Mouse (Mus musculus) thymus, adult 2 months (tissue): ENCODE data around the gene Apobec3. TPM values are rescaled to one million over a fixed set of nuclear protein-coding genes. Genes with fewer than 3 reads are reported as not detected.
"Not testable (repeated sequence)": the region's sequence is repeated elsewhere in the genome, so short reads cannot be mapped to it uniquely, and the experiment has no call there.

ENCODE experiments used
- DNase-seq: peaks from one replicate; pipeline ENCODE4 v3.0.0; 2021
- H3K27ac ChIP-seq: fragments of 200-500 bp; 2 replicates; pipeline ENCODE4 v1.5.1; 2012; ENCODE audit warnings: low read length, control low read depth; ENCODE audit not compliant: control insufficient read depth, insufficient read depth
- H3K27me3 ChIP-seq: fragments of 200-500 bp; 2 replicates; pipeline ENCODE4 v1.6.1; 2012; ENCODE audit warnings: mild to moderate bottlenecking, low read length, moderate library complexity, mixed read lengths; ENCODE audit not compliant: control insufficient read depth, insufficient read depth
- H3K36me3 ChIP-seq: fragments of 200-500 bp; 2 replicates; pipeline ENCODE4 v1.6.1; 2012; ENCODE audit warnings: mild to moderate bottlenecking, low read length, moderate library complexity; ENCODE audit not compliant: control insufficient read depth, insufficient read depth
- H3K4me1 ChIP-seq: fragments of 200-500 bp; replicated peaks from 2 replicates; pipeline ENCODE4 v1.6.1; 2012; ENCODE audit warnings: low read length; ENCODE audit not compliant: control insufficient read depth, insufficient read depth
- H3K4me3 ChIP-seq: fragments of 200-500 bp; 2 replicates; pipeline ENCODE4 v1.5.1; 2012; ENCODE audit warnings: mild to moderate bottlenecking, low read length, control low read depth, moderate library complexity; ENCODE audit not compliant: control insufficient read depth, insufficient read depth
- CTCF ChIP-seq: fragments of 200-500 bp; IDR thresholded peaks from 2 replicates; pipeline ENCODE4 v1.5.1; 2012; ENCODE audit warnings: mild to moderate bottlenecking, control low read depth, low read length, moderate library complexity, borderline replicate concordance; ENCODE audit not compliant: control insufficient read depth, poor library complexity, insufficient read depth; ENCODE audit errors: extremely low read depth
- POLR2A ChIP-seq: fragments of 200-500 bp; IDR thresholded peaks from 2 replicates; pipeline ENCODE4 v1.6.1; 2012; ENCODE audit warnings: mild to moderate bottlenecking, low read length, control low read depth, moderate library complexity; ENCODE audit not compliant: control insufficient read depth, poor library complexity, insufficient read depth; ENCODE audit errors: extremely low read depth
- WGBS: fragments of 180-500 bp; shearing (Covaris S2); methylation state at CpG from one replicate; pipeline ENCODE4 v1.1.7; 2018; 5-methylcytosine and 5-hydroxymethylcytosine counted together
- polyA plus RNA-seq: library from polyadenylated mRNA; depleted of rRNA; stranded (reverse); fragments of >200 nt; gene quantifications from 2 replicates; pipeline ENCODE4 v1.2.3, GENCODE M21; 2012

Apobec3 gene
- polyA plus RNA-seq, 1 experiment = 92.3 TPM

GRCm38 (mm10) chr15:79901399-79901798 is 9.9 kb downstream of the Apobec3 start:
- 83% methylated on average over 2 of the region's 2 CpGs for WGBS
- H3K4me3 ChIP-seq = no peak overlapping the region
- peaks cover 18% of the 10 kb centered on the region for H3K4me1 ChIP-seq
- TF ChIP-seq CTCF (no peak), POLR2A (no peak)
- no peak for DNase-seq
- no peak overlapping the region for H3K27ac ChIP-seq
- no peaks in the 10 kb centered on the region for H3K27me3 ChIP-seq
- H3K36me3 ChIP-seq = peaks cover 60% of the 10 kb centered on the region

GRCm38 (mm10) chr15:79903081-79903480 is 11.6 kb downstream of the Apobec3 start:
- 98% methylated on average over 8 of the region's 8 CpGs for WGBS
- Histone ChIP-seq H3K36me3 (peaks cover 65% of the 10 kb centered on the region), H3K4me1 (peaks cover 14% of the 10 kb centered on the region)
- not testable (repeated sequence) for H3K27me3 ChIP-seq, H3K4me3 ChIP-seq, H3K27ac ChIP-seq, DNase-seq

- TF ChIP-seq POLR2A (no peak), CTCF (no peak)
- Histone ChIP-seq H3K27ac (no peak overlapping the region), H3K27me3 (no peaks in the 10 kb centered on the region), H3K36me3 (peaks cover 58% of the 10 kb centered on the region), H3K4me1 (peaks cover 7% of the 10 kb centered on the region; the same call in 1 of the 2 replicates), H3K4me3 (no peak overlapping the region)
- DNase-seq = no peak
Observed at GRCm38 (mm10) chr15:79903963-79904362, 12.5 kb downstream of the Apobec3 start.

GRCm38 (mm10) chr15:79904678-79905077 is 13.2 kb downstream of the Apobec3 start:
- not testable (repeated sequence) for DNase-seq, H3K4me1 ChIP-seq, H3K27me3 ChIP-seq, H3K27ac ChIP-seq, H3K4me3 ChIP-seq
- peaks cover 54% of the 10 kb centered on the region for H3K36me3 ChIP-seq
- WGBS = 98% methylated on average over 11 of the region's 11 CpGs

GRCm38 (mm10) chr15:79905211-79905610 is 13.8 kb downstream of the Apobec3 start:
- H3K4me3 ChIP-seq = no peak overlapping the region
- H3K36me3 ChIP-seq = peaks cover 49% of the 10 kb centered on the region
- TF ChIP-seq POLR2A = no peak
- no peak for TF ChIP-seq CTCF
- no peaks in the 10 kb centered on the region for H3K27me3 ChIP-seq
- 0 out of 2 replicates have a peak, but pooled peaks cover 4% of the 10 kb centered on the region for H3K4me1 ChIP-seq
- WGBS = 96% methylated on average over 12 of the region's 12 CpGs
- no peak overlapping the region for H3K27ac ChIP-seq
- DNase-seq = no peak

GRCm38 (mm10) chr15:79906855-79907254 is 15.4 kb downstream of the Apobec3 start:
- Histone ChIP-seq H3K4me3 (no peak overlapping the region), H3K36me3 (peaks cover 40% of the 10 kb centered on the region), H3K4me1 (no peaks in the 10 kb centered on the region), H3K27me3 (no peaks in the 10 kb centered on the region), H3K27ac (no peak overlapping the region)
- TF ChIP-seq POLR2A (no peak), CTCF (no peak)
- no peak for DNase-seq
- WGBS = 93% methylated on average over 14 of the region's 14 CpGs

GRCm38 (mm10) chr15:79909006-79909405 is 17.5 kb downstream of the Apobec3 start:
- H3K4me1 ChIP-seq, H3K27me3 ChIP-seq, H3K4me3 ChIP-seq, DNase-seq, H3K27ac ChIP-seq: not testable (repeated sequence)
- WGBS = 96% methylated on average over 3 of the region's 3 CpGs
- peaks cover 40% of the 10 kb centered on the region for H3K36me3 ChIP-seq

- 76% methylated on average over 1 of the region's 1 CpGs for WGBS
- not testable (repeated sequence) for H3K27me3 ChIP-seq, H3K4me3 ChIP-seq, H3K4me1 ChIP-seq, DNase-seq, H3K27ac ChIP-seq
- H3K36me3 ChIP-seq = peaks cover 23% of the 10 kb centered on the region
Observed at GRCm38 (mm10) chr15:79910812-79911211, 19.4 kb downstream of the Apobec3 start.
